ENCODE assay signal across 16 mouse cellular contexts in the genomic region with DNA sequence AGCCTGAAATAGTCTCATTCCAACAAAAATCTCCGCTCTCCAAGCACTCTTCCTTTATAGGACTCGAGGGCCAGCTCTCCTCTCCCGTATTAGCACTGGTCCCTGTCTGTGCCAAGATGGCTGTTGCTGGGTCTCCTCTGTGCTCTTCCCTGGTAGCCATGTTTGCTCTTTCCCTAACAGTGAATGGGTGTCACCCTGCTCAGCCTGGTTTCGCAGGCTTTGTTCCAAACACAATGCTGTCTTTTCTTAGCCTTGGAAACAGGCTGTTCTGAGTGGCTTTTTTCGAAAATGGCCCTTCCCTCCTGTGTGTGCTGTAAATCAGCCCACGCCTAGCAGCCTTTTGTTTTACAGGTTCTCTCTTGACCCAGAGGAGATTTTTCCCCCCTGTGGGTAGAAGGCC. TPM values are rescaled to one million over a fixed set of nuclear protein-coding genes. Genes with fewer than 3 reads are reported as not detected.
A peak's percentile ranks its signal among the peaks of the same experiment; 100 is the strongest.
DNase-seq lines count a peak whose midpoint lies in the region; ATAC-seq and TF ChIP-seq lines count a peak whose summit lies in the region.
"Had no signal": no experiment of that assay in that cellular context is flagged by ENCODE, and none has a peak within 500 bp of the region (broad histone marks: within the 10 kb centered on the region; RNA-seq: fewer than 3 reads in every experiment).

No protein-coding gene starts in this region.

- TF ChIP-seq POLR2A in kidney, adult 2 months (IDR thresholded peaks at IDR 0.05; ENCODE audit: low read depth, low read length) = no peak

- H3K4me1 ChIP-seq in kidney, adult 2 months (ENCODE audit: control insufficient read depth, insufficient read depth, low read length) = peaks cover 13% of the 10 kb centered on the region
- peaks cover 29% of the 10 kb centered on the region for H3K4me1 ChIP-seq in brown adipose tissue, adult 24 weeks (ENCODE audit: control insufficient read depth, insufficient read depth, insufficient read length, low read length)
- peaks cover 26% of the 10 kb centered on the region for H3K4me1 ChIP-seq in midbrain, embryonic 10.5 days
- peaks cover 31% of the 10 kb centered on the region for H3K4me1 ChIP-seq in neural tube, embryonic 14.5 days (ENCODE audit: control insufficient read depth, insufficient read depth, low read length)

- no peaks in the 10 kb centered on the region for H3K27me3 ChIP-seq in kidney, adult 2 months (replicated peaks; ENCODE audit: control insufficient read depth, insufficient read depth, low read length)
- H3K27me3 ChIP-seq in midbrain, embryonic 10.5 days (ENCODE audit: low read depth, poor library complexity, severe bottlenecking) = no peaks in the 10 kb centered on the region
- no peaks in the 10 kb centered on the region for H3K27me3 ChIP-seq in neural tube, embryonic 14.5 days (ENCODE audit: control insufficient read depth, insufficient read depth, low read length)
- H3K27me3 ChIP-seq: embryonic facial prominence, embryonic 12.5 days had no signal

- 84% methylated on average over 6 of the region's 6 CpGs for WGBS in kidney, adult 2 months
- 64% methylated on average over 6 of the region's 6 CpGs for WGBS in midbrain, embryonic 10.5 days
- 31% methylated on average over 6 of the region's 6 CpGs for WGBS in neural tube, embryonic 14.5 days

- no peak overlapping the region for H3K9ac ChIP-seq in neural tube, embryonic 14.5 days (replicated peaks; ENCODE audit: low read depth, low read length)
- H3K9ac ChIP-seq: embryonic facial prominence, embryonic 12.5 days; lung, embryonic 14.5 days had no signal

- H3K36me3 ChIP-seq in kidney, adult 2 months (ENCODE audit: control insufficient read depth, insufficient read depth, low read length) = no peaks in the 10 kb centered on the region
- H3K36me3 ChIP-seq in midbrain, embryonic 10.5 days = no peaks in the 10 kb centered on the region
- H3K36me3 ChIP-seq in neural tube, embryonic 14.5 days (ENCODE audit: control insufficient read depth, insufficient read depth, low read length) = no peaks in the 10 kb centered on the region
- H3K36me3 ChIP-seq: embryonic facial prominence, embryonic 12.5 days had no signal

- H3K27ac ChIP-seq in kidney, adult 2 months (ENCODE audit: insufficient read depth, low read depth, low read length) = 0 out of 2 replicates have a peak overlapping the region, but pooled peaks have one; percentile 1
- H3K27ac ChIP-seq in brown adipose tissue, adult 24 weeks (replicated peaks; ENCODE audit: low read depth, low read length) = 0 out of 2 replicates have a peak overlapping the region, but pooled peaks have one; percentile 8
- H3K27ac ChIP-seq in midbrain, embryonic 10.5 days (replicated peaks) = peak overlapping the region; percentile 70
- H3K27ac ChIP-seq in neural tube, embryonic 14.5 days (ENCODE audit: low read depth, low read length) = peak overlapping the region; percentile 82

- H3K9me3 ChIP-seq in midbrain, embryonic 10.5 days (replicated peaks) = no peaks in the 10 kb centered on the region
- no peaks in the 10 kb centered on the region for H3K9me3 ChIP-seq in neural tube, embryonic 14.5 days (ENCODE audit: control insufficient read depth, low read length)
- H3K9me3 ChIP-seq: embryonic facial prominence, embryonic 12.5 days had no signal

- TF ChIP-seq CTCF in kidney, adult 2 months (conservative IDR thresholded peaks at IDR 0.05; ENCODE audit: insufficient read depth, insufficient read length, low read depth, low read length) = no peak

- H3K4me3 ChIP-seq in kidney, adult 2 months (ENCODE audit: insufficient read depth, low read depth, low read length) = no peak overlapping the region
- no peak overlapping the region for H3K4me3 ChIP-seq in brown adipose tissue, adult 24 weeks (ENCODE audit: insufficient read depth, low read depth, low read length)
- no peak overlapping the region for H3K4me3 ChIP-seq in midbrain, embryonic 10.5 days
- H3K4me3 ChIP-seq in neural tube, embryonic 14.5 days (ENCODE audit: low read depth, low read length) = no peak overlapping the region
- H3K4me3 ChIP-seq: embryonic facial prominence, embryonic 12.5 days had no signal

- ATAC-seq in neural tube, embryonic 14.5 days (ENCODE audit: low read depth) = 0 out of 2 replicates have a peak, but pooled peaks have one; percentile 21
- ATAC-seq: forebrain, embryonic 14.5 days had no signal

- DNase-seq in kidney, adult 2 months = no peak
- no peak for DNase-seq in kidney, postnatal 14 days
- no peak for DNase-seq in midbrain, embryonic 10.5 days (ENCODE audit: low spot score)
- no peak for DNase-seq in testis, postnatal 10 days (ENCODE audit: low spot score)
- DNase-seq in frontal cortex, postnatal 25 days (ENCODE audit: low spot score in 2 of 2) = no peak
- DNase-seq in lung, postnatal 36 days = no peak
- DNase-seq: cerebellum, adult 11-12 months; heart, adult 18-20 months; heart, postnatal 36 days; kidney, adult 8-10 months; lung, embryonic 14.5 days; spleen, adult 18-20 months had no signal

- no peak overlapping the region for H3K4me2 ChIP-seq in neural tube, embryonic 14.5 days (ENCODE audit: low read depth, low read length)
- H3K4me2 ChIP-seq: embryonic facial prominence, embryonic 12.5 days; lung, embryonic 14.5 days had no signal

RNA-seq across cellular contexts. Expression of gene Jdp2, which starts 22.2 kb away (rescaled TPM):
- polyA plus RNA-seq in kidney, adult 2 months (2012; rRNA removed) = 6.2 and 7.7 TPM in 2 replicates
- polyA plus RNA-seq in brown adipose tissue, adult 24 weeks (2012; ENCODE audit: insufficient read depth, insufficient read length, missing spikeins) = 9.9 and 11.2 TPM in 2 replicates
- polyA plus RNA-seq in midbrain, embryonic 10.5 days (2016; fragmentation: Nextera tagmentation; extraction: Ambion mirVana) = 0.49 TPM in 1 of 2 replicates, not detected in the other
- polyA plus RNA-seq in neural tube, embryonic 14.5 days (2014; fragmentation: Nextera tagmentation; extraction: Ambion mirVana) = 1.5 and 2.9 TPM in 2 replicates

Comparison
In these comparisons a context has a peak if more than half of its experiments do, and no peak if none do; other contexts are left out.
1. H3K27ac ChIP-seq: peak in every context shown above with its lines; median percentile 82 in neural tube, embryonic 14.5 days; 70 in midbrain, embryonic 10.5 days; 8 in brown adipose tissue, adult 24 weeks; 1 in kidney, adult 2 months.